Mouse (Mus musculus) fat pad, adult 2 months (tissue): ENCODE results near the gene Mybpc2.
A peak's percentile ranks its signal among the peaks of the same experiment; 100 is the strongest.

Experiments used
- DNase-seq: peaks from one replicate; pipeline ENCODE4 v3.0.0-alpha.2; 2011; ENCODE audit warnings: low read depth, low spot score; ENCODE audit errors: extremely low read depth

Gene Mybpc2

GRCm38 (mm10) chr7:44547041-44547440 is 22.6 kb upstream of the Mybpc2 start:
- DNase-seq: no peak

DNA sequence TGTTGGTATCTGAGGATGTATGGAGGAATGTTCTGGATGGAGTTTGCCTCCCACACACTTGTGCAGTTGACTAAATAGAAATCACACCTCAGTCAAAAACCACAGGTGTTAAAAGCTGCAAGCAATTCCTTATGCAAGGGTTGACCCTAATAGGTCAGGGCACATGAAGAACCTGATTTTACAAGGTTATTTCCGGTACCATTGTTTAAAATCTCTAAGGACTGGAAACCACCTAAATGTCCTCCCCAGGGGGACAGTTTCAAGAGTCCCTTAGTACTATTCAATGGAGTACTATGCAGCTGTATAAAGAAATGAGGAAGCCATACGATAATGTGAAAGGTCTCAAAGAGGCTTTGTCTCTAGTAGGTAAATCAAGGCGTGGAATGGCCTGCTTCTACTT is 21.8 kb upstream of the Mybpc2 start:
- no peak for DNase-seq

DNA sequence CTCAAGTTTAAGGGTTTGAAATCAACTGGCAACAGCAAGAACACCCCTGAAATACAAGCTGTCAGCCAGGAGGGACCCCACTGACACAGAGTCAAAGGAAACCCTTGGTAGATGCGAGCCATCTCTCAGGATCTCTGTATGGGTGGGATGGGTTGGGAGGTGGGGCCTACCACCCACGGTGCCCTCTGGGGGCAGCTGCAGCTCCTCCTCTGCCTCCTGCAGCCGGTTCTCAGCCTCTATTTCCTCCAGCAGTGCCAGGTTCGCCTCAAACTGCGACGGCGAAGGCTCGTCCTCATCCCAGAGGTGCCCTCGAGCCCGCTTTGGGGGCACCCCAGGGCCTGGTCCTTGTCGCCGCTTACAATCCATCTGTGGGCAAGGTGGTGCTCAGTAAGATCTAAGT is 18.6 kb upstream of the Mybpc2 start:
- no peak for DNase-seq

DNA sequence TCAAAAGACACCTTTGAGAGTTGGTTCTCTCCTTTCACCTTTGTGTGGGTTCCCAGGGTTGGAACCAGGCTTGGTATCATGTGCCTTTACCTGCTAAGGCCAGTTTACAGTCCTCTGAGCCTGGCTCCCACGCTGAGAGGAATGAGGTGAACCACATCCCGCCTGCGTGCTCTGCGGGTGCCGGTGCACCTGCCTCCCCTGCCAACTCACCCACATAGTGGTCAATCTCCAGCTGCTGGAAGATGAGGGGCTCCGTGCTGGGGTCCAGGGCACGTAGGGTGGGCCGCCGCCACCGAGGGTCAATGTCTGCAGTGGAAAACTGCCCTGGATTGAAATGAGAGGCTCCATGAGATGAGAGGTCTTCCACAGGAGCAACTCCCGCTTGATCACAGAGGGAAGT is 18.1 kb upstream of the Mybpc2 start:
- no peak for DNase-seq

- DNase-seq: no peak
These were observed 14.5 kb upstream of the Mybpc2 start for GRCm38 (mm10) chr7:44538756-44539624.

DNA sequence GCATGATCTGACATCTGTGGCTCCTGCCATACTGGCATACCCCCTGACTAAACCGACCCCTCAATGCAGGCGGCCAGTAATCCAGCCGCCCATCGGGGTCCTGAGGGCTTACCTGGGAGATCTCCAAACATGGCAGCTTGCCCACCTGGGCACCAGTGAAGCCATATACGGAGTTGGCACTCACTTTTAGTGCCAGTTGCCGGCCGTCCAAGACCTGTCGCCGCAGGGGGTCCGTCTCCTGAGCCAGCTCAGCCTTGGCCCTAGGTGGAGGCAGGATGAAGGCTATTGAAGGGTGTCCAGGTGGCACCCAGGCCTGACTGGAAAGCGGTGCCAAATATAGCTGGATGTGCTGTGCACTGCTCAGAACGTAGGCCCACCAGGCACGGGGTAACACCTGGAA is 13.0 kb upstream of the Mybpc2 start:
- DNase-seq: no peak

- no peak for DNase-seq
These were observed 12.6 kb upstream of the Mybpc2 start for GRCm38 (mm10) chr7:44537009-44537408.

- DNase-seq: peak; percentile 82
These were observed 12.1 kb upstream of the Mybpc2 start for GRCm38 (mm10) chr7:44536590-44536968.

- no peak for DNase-seq
These were observed 11.5 kb upstream of the Mybpc2 start for GRCm38 (mm10) chr7:44535657-44536589.

DNA sequence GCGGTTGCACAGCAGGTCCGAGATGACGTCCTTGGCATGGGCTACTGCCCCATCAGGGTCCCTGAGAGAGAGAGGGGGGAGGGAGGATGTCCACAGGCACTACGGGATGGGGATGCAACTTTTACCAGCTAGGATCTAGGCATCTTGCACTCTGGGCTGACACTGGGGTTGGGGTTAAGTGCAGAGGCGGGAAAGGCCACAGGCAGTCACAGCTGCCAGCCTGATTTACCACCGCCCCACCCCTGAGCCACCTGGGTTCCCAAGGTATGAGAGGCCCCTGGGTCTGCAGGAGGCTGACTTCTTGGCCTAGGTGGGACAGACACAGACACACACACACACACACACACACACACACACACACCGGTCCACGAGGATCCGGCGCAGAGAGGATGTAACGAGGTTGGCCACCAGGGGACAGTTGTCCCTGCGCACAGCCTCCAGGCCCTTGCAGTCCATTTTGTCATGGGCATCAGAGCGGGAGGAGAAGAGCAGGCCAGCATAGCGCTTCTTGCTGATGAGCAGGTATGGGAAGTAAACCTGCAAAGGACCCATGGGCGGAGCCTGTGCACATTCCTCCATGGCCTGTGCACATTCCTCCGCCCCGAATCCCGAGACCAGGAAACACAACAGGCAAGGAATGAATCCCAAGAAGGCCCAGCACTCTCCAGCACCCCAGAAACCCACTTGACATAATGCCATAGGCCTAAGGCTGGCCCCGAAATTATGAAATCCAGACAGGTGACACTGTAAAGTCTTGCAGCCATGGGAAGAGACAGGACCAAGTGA is 10.4 kb upstream of the Mybpc2 start:
- DNase-seq: no peak

- DNase-seq: no peak
These were observed 9.8 kb upstream of the Mybpc2 start for GRCm38 (mm10) chr7:44534242-44534641.

- no peak for DNase-seq
These were observed 9.2 kb upstream of the Mybpc2 start for GRCm38 (mm10) chr7:44533746-44534045.

GRCm38 (mm10) chr7:44532918-44533745 is 8.7 kb upstream of the Mybpc2 start:
- DNase-seq: no peak

DNA sequence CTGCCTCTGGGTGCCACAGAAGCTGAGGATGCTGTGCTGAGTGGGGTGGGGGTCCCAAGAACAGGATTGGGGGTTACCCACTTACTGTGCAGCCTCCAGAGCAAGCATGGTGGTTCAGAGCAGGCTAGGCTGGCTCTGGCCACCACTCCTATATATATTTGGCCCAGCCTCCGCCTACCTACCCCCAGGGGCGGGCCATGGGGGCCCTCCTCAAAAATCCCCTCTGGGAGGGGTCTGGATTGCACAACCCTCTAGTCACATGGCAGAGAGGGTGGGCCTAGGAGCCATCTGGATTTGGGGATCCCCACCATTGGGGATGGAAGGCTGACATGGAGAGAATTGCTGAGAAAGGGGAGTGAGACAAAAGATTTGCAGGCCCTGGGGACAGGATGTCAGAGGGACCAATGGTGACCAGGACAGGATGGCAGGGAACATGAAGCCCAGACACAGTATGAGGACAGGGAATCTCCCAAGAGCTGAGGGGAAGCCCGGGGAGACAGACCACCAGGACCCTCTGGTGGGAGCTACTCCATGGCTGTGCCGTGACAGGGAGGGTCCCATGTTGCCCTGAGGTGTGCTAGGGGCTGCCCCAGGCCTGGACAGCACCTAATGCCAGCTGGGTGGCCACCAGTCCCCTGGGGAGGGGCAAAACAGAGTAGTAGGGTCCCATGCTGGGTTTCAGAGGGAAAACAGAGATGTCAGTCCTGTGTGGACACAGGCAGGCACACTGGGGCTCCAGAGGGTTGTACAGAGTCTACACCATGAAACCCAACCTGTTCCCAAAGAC is 7.7 kb upstream of the Mybpc2 start, which contains the start of gene Spib:
Gene Spib, minus strand, starts transcription at position 126 of the 787 bp plus-strand sequence.
- DNase-seq: no peak

- DNase-seq: no peak
These were observed 6.8 kb upstream of the Mybpc2 start for GRCm38 (mm10) chr7:44531207-44531606.

DNA sequence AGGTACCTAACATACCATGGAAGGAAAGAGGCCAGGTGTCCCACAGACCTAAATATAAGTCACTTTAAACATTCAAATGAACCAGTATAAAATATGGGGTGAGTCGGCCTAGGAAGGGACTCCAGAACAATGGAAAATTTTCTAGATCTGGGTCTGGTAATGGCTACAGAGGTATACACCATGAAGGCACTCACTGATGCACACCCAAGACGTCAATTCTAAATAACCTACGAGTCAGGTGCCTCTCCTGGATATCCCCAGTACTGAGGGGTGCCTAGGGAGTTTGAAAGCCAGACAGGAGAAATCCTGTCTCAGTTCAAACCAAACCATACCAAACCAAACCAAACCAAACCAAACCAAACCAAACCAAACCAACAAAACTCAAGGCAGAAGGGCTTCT is 6.1 kb upstream of the Mybpc2 start:
- DNase-seq: no peak

DNA sequence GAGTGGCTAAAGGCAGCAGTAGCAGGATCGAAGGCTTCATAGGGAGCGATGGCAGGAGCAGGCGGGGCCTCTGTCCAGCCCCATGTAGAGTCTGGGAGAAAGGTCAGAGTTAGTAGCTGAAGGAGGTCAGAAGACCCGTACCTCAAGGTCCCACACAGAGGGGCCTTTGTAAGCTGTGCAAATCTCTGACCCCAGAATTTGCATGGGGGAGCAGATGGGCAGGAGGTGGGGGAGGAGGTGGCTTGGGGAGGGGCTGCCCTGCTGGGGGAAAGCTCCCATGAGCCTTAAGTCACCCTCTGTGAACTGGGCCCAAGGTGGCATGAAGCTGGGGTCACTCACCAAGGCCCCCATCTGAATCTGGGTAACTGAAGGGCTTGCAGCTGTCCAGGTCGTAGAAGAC is 5.1 kb upstream of the Mybpc2 start:
- DNase-seq: no peak

DNA sequence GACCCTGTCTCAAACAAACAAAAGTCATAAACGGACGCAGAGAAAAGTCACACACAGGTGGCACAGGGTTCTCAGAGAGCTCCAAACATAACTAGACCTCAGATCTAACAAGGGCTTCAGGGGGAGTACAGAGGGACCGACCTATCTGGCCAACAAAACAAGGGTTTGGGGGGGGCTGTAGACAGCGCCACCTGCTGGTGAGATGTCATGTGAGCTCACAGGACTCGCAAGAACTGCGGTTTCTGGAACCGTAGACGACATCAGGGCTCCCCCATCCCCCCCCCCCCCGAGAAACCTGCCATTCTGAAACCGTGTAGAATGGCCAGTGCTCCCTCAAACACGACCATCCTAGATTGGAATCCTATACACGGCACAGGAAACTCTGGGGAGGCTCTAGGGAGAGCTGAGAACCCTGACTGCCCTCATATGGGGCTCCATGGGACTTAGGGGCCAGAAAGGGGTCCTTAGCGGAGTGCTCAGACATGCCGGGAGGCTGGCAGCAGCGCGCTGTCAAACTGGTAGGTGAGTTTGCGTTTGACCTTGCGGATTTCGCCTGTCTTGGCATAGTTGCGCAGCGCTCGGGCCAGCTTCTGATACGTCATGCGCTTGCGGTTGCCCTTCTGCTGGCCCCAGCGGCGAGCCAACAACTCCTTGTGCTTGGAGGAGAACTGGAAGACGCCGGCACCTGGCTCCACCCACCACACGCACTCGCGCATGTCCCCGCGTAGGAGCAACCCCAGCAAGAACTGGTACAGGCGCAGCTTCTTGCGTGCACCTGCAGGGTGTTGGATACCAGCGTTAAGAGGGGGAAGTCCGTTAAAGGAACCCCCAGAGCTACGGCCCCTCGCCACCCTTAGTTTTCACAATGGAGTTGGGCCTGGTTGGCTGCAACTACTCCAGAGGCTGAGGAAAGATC is 3.3 kb upstream of the Mybpc2 start:
- peak; percentile 21 for DNase-seq
